Mouse (Mus musculus) kidney, postnatal 10 days (tissue): ENCODE results near the gene Matn3.

Source experiments
- DNase-seq: peaks from one replicate; pipeline ENCODE4 v3.0.0; 2021; ENCODE audit warnings: mixed read lengths

Matn3 gene

GRCm38 (mm10) chr12:8947714-8948464 is at the start of gene Matn3:
TSS of gene Matn3 (plus strand) at chr12:8947929.
- peak; percentile 86 for DNase-seq

- no peak for DNase-seq
Measured at GRCm38 (mm10) chr12:8898879-8899785, 48.6 kb upstream of the Matn3 start.

- no peak for DNase-seq
Measured at GRCm38 (mm10) chr12:8900107-8900698, 47.5 kb upstream of the Matn3 start.

- peak; percentile 68 for DNase-seq
Measured at GRCm38 (mm10) chr12:8900919-8901663, 46.6 kb upstream of the Matn3 start.

- DNase-seq = no peak
Measured at GRCm38 (mm10) chr12:8901934-8902333, 45.8 kb upstream of the Matn3 start.

- no peak for DNase-seq
Measured at GRCm38 (mm10) chr12:8902479-8902878, 45.2 kb upstream of the Matn3 start.

GRCm38 (mm10) chr12:8912860-8913685 is 34.7 kb upstream of the Matn3 start:
- peak; percentile 80 for DNase-seq

- DNase-seq = peak; percentile 46
Measured at GRCm38 (mm10) chr12:8913701-8914340, 33.9 kb upstream of the Matn3 start.

- peak; percentile 63 for DNase-seq
Measured at GRCm38 (mm10) chr12:8916378-8916777, 31.4 kb upstream of the Matn3 start.

GRCm38 (mm10) chr12:8919231-8919630 is 28.5 kb upstream of the Matn3 start:
- no peak for DNase-seq

- DNase-seq = no peak
Measured at GRCm38 (mm10) chr12:8920996-8921393, 26.7 kb upstream of the Matn3 start.

GRCm38 (mm10) chr12:8921394-8922368 is 26.0 kb upstream of the Matn3 start, which contains the start of gene Laptm4a:
TSS of gene Laptm4a (plus strand) at chr12:8921664.
- DNase-seq = peak; percentile 98

GRCm38 (mm10) chr12:8922369-8923124 is 25.2 kb upstream of the Matn3 start:
- DNase-seq = no peak

GRCm38 (mm10) chr12:8923125-8923410 is 24.7 kb upstream of the Matn3 start:
- no peak for DNase-seq

GRCm38 (mm10) chr12:8923603-8924002 is 24.1 kb upstream of the Matn3 start:
- DNase-seq = no peak

GRCm38 (mm10) chr12:8927652-8928051 is 20.1 kb upstream of the Matn3 start:
- DNase-seq = no peak

GRCm38 (mm10) chr12:8928766-8929165 is 19.0 kb upstream of the Matn3 start:
- no peak for DNase-seq

- no peak for DNase-seq
Measured at GRCm38 (mm10) chr12:8931083-8931482, 16.6 kb upstream of the Matn3 start.

- DNase-seq = peak; percentile 82
Measured at GRCm38 (mm10) chr12:8935349-8935748, 12.4 kb upstream of the Matn3 start.
